Mouse (Mus musculus) E14TG2a.4 (cell line): ENCODE data around the gene Taf9b.

Experiments used
- CTCF ChIP-seq: conservative IDR thresholded peaks from 2 replicates; pipeline ENCODE4 v1.5.1; 2014; ENCODE audit warnings: low read length
- NANOG ChIP-seq: IDR thresholded peaks from 2 replicates; pipeline ENCODE4 v1.6.1; 2014; ENCODE audit warnings: borderline replicate concordance, low read length, mixed read lengths
- POU5F1 ChIP-seq: IDR thresholded peaks from 2 replicates; pipeline ENCODE4 v1.6.1; 2014; ENCODE audit warnings: low read length, borderline replicate concordance

DNA sequence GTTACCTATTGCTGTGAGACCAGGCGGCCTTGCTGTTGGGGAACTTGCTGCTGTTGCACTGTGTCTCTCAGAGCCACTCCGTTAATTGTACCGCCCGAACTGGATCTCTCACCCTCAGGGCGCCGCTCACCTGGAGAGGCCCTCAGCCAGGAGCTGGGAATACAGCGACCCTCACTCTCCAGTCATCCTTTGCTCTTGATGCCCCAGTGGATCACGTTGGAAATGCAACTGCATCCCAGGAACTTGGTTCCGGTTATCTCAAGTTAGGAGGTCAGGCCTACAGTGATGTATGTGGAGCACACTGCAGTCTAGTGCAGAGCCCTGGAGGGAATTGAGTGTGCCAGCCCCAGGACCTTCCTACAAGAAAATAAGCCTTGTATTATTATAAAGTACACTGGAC, 44.6 kb downstream of the Taf9b start:
- TF ChIP-seq NANOG: no peak
- TF ChIP-seq CTCF: peak; percentile 19; the same call in 1 of the 2 replicates
- TF ChIP-seq POU5F1: no peak
